Mouse (Mus musculus) Muller cell, postnatal 12 days (primary cell): ENCODE results near the gene Cdc20.

Experiments
- DNase-seq: peaks from one replicate; pipeline ENCODE4 v3.0.0-alpha.2; 2015; ENCODE audit errors: inconsistent ontology term

Cdc20 gene

GRCm38 (mm10) chr4:118436820-118437603, at the start of gene Cdc20:
Gene Cdc20, minus strand, starts transcription at chr4:118437352.
- DNase-seq = peak; percentile 99

- no peak for DNase-seq
Observed at GRCm38 (mm10) chr4:118476773-118477530, 39.8 kb upstream of the Cdc20 start.

DNA sequence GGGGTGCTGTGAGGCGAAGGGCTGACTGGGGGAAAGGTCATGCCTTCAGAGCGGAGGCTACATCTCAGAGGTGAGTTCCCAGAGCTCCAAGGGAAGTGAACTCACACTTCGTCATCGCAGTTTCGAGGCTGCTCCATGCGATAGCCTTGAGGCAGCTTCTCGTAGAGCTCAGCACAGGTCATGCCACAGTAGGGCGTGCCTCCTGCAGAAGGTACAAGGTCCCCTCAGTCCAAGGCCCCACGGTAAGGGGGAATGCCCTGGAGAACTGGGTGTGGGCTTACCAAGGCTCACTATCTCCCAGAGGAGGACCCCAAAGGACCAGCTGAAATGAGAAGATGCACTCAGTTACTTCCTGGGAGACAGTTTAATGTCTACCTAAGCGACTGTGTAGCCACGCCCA, 35.5 kb upstream of the Cdc20 start:
- no peak for DNase-seq

DNA sequence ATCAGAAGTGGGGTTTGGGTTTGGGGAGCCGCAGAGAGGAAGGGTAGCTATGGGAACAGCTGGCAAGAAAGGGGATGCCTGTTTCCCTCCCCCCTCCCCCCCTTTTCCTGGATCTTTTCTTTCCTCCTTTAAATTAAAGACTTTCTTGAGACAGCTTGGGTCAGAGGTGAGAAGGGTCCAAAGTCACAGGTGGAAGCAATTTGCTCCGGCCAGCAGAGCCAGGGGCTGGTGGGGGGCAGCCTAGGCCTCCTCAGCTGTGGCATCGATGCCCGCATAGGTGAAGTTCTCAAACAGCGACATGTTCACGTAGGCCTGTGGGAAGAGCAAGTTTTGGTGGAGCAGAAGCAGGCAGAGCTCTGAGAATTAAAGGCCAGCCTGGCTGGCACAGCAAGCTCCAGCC, 34.1 kb upstream of the Cdc20 start:
- no peak for DNase-seq

DNA sequence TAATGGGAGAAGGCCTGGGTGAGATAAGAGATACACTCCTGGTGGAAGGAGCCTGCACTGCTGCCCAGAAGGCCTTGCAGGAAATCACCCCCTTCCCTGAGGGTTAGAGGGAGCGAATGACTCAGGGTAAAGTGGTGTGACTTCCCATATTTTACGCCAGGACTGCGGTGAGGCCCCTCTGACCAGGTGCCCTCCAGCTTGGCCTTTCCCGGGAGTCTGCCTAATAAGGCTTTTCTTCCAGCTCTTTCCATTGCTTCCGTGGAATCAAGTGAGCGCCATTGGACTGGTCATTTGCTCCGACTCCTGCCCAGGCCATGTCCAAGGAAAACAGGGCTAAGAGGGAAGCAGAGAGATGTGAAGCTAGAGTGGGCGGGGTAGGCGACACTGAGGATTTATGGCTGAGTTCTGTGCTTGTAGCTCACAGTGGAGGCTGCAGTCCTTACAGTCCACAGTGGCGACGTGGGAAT, 28.6 kb upstream of the Cdc20 start:
- peak; percentile 15 for DNase-seq

- no peak for DNase-seq
Observed at GRCm38 (mm10) chr4:118464956-118465355, 27.8 kb upstream of the Cdc20 start.

DNA sequence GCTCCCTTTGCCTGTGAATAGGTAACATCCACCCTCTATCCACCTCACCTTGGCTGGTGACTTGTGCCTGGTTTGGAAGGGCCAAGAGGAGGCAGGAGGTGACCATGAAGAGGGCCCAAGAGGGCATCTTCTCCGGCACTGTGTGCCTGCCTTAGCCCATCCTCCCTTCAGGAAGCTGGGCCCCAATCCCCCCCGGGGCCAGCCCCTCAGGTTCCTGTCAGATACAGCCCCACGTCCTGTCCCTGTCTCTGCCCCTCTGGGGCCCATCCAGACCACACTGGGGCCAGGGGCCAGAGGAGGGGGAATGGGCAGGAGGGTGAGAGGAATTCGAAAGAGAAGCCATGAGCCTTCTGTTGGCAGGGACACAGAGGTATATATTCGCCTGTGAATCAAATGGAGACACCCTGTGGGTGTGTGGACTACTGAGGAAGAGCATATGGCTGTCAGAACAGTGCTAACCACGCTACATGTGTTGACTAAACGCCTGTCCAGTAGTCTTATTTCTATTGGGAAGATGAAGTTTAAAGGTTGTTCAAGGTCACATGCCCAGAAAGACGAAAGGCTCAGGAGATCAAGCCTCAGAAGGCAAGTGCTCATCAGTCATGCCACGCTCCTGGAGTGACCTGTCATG, 20.3 kb upstream of the Cdc20 start, which contains the start of gene Mpl:
Gene Mpl (minus strand): TSS at position 169 of the 631 bp plus-strand sequence.
- no peak for DNase-seq

GRCm38 (mm10) chr4:118446415-118447153, 9.4 kb upstream of the Cdc20 start:
- no peak for DNase-seq

- peak; percentile 34 for DNase-seq
Observed at GRCm38 (mm10) chr4:118445781-118446414, 8.7 kb upstream of the Cdc20 start.

DNA sequence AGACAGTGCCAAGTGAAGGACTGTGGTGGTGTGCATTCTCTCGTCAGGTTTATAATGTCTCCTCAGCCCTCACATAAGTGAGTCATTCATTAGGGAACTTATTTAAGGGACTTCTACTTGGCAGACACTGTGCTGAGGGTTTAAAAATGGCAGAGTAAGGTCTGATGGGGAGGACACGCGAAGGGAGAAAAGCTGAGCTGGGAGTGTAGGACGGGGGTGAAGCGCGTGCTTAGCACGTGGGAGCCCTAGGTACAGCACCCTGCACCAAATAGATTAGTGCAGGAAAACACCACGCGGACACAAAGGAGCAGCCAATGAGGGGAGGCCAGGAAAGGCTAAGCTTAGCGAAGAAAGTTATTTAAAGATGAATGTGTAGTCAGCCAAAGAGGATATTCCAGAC, 7.9 kb upstream of the Cdc20 start:
- no peak for DNase-seq

- peak; percentile 70 for DNase-seq
Observed at GRCm38 (mm10) chr4:118437829-118438253, 689 bp upstream of the Cdc20 start.

DNA sequence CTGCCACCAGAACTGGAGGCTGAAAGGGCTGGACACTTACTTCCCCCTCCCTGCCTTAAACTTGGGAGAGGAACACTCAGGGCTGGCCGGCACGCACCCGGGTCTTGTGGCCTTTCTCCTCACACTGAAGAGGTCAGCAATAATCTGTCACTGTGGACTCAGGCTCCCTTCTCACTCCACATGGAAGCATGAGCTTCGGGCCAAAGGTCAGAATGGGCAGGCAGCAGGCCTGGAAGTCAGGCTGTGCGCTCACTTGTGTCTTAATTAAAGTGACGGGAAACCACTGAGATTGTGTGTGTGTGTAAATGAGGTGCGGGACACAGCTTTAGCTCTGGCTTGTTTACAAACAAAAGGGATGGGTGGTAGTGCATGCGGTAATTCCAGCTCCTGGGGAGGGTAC, 4.8 kb downstream of the Cdc20 start:
- no peak for DNase-seq

GRCm38 (mm10) chr4:118429215-118429895, 7.8 kb downstream of the Cdc20 start:
- no peak for DNase-seq

- DNase-seq = peak; percentile 51
Observed at GRCm38 (mm10) chr4:118428531-118429214, 8.5 kb downstream of the Cdc20 start.

GRCm38 (mm10) chr4:118427768-118428451, 9.2 kb downstream of the Cdc20 start, which contains the start of gene Elovl1:
Gene Elovl1, plus strand, starts transcription at chr4:118428093.
- DNase-seq = peak; percentile 97

- DNase-seq = no peak
Observed at GRCm38 (mm10) chr4:118427415-118427767, 9.8 kb downstream of the Cdc20 start.

GRCm38 (mm10) chr4:118425374-118425773, 11.8 kb downstream of the Cdc20 start:
- DNase-seq = no peak

DNA sequence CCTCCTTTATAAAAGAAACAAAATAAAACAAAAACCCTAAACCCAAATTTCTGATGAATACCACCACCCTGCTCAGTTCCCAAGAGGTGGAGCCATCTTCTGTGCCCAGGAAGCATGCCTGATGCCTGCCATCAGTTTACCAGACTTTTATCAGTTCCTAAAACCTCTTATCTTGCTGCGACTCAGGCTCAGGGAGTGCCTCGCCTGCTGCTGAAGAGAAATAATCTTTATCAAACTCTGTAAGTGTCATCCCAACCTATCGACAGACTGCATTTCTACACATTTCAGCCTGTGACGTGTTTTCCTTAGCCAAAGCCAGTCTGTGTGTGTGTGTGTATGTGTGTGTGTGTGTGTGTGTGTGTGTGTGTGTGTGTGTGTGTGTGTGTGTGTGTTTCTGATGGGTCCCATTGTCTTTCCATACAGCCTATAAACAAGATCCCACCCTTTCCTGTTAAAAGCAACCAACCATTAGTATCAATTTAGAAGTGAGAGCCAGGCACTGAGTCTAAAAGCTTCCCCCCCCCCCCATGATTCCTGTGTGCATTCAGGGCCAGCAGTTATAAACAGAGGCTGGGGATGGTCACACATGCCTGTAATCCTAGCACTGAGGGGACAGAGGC, 12.5 kb downstream of the Cdc20 start:
- DNase-seq = no peak

DNA sequence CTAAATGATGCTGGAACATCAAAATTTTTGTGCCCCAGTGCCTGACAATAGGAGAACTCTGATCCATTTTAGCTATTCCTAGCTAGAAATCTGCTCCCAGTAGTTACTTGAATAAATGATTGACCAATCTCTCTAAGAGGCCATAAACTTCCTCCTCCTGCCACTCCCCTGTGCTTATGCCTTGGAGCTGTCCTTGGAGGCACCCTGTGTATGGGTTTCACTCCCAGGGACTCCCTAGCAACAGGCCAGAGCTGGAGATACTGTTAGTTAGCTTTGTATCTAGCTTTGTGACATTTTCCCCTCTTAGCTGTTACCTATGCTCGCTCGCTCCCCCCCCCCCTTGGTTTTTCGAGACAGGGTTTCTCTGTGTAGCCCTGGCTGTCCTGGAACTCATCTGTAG, 15.8 kb downstream of the Cdc20 start:
- DNase-seq = no peak
